Mouse (Mus musculus) forebrain, embryonic 16.5 days (tissue): ENCODE measurements around the gene Poc1a. TPM values are rescaled to one million over a fixed set of nuclear protein-coding genes. Genes with fewer than 3 reads are reported as not detected.

Experiments used
- ATAC-seq: fragments of 200-750 bp; cut with Nextera tagmentation; 2 replicates; pipeline ENCODE4 v1.8.0; 2017; ENCODE audit warnings: mild to moderate bottlenecking, moderate library complexity
- H3K27ac ChIP-seq: fragments of 300-500 bp; sonication (generic); 2 replicates; pipeline ENCODE4 v1.5.1; 2014; ENCODE audit warnings: low read length, control low read depth
- H3K27me3 ChIP-seq: fragments of 300-500 bp; sonication (generic); replicated peaks from 2 replicates; pipeline ENCODE4 v1.6.1; 2014; ENCODE audit warnings: low read length; ENCODE audit not compliant: control insufficient read depth, insufficient read depth
- H3K36me3 ChIP-seq: fragments of 300-500 bp; sonication (generic); 2 replicates; pipeline ENCODE4 v1.6.1; 2014; ENCODE audit not compliant: control insufficient read depth, insufficient read depth
- H3K4me1 ChIP-seq: fragments of 300-500 bp; sonication (generic); replicated peaks from 2 replicates; pipeline ENCODE4 v1.6.1; 2014; ENCODE audit warnings: low read length; ENCODE audit not compliant: control insufficient read depth, insufficient read depth
- H3K4me2 ChIP-seq: fragments of 300-500 bp; sonication (generic); 2 replicates; pipeline ENCODE4 v1.6.1; 2014; ENCODE audit warnings: mild to moderate bottlenecking, low read length, control low read depth
- H3K4me3 ChIP-seq: fragments of 300-500 bp; sonication (generic); replicated peaks from 2 replicates; pipeline ENCODE4 v1.5.1; 2014; ENCODE audit warnings: mild to moderate bottlenecking, low read length, control low read depth
- H3K9ac ChIP-seq: fragments of 300-500 bp; sonication (generic); replicated peaks from 2 replicates; pipeline ENCODE4 v1.6.1; 2014; ENCODE audit warnings: low read depth, low read length, control low read depth
- H3K9me3 ChIP-seq: fragments of 300-500 bp; sonication (generic); 2 replicates; pipeline ENCODE4 v1.6.1; 2016; ENCODE audit warnings: low read length; ENCODE audit not compliant: control insufficient read depth
- WGBS: fragments of 180-500 bp; shearing (Covaris S2); extraction: QIAGEN DNeasy Blood & Tissue Kit; methylation state at CpG from one replicate; pipeline ENCODE4 v1.1.7; 2014; 5-methylcytosine and 5-hydroxymethylcytosine counted together
- polyA plus RNA-seq: library from polyadenylated mRNA; unstranded; fragments of >200 nt; fragmentation: Nextera tagmentation; extraction: Ambion mirVana; gene quantifications from 2 replicates; pipeline ENCODE4 v1.2.1, GENCODE M21; 2015

The Poc1a gene
- polyA plus RNA-seq, 1 experiment from 2014 or later: 11.6 TPM

GRCm38 (mm10) chr9:106261491-106261890 is 19.4 kb upstream of the Poc1a start:
- no peak overlapping the region for H3K27ac ChIP-seq
- no peaks in the 10 kb centered on the region for H3K9me3 ChIP-seq
- H3K36me3 ChIP-seq: no peaks in the 10 kb centered on the region
- no peak overlapping the region for H3K9ac ChIP-seq
- H3K4me2 ChIP-seq: no peak overlapping the region
- WGBS: 90% methylated on average over 3 of the region's 3 CpGs
- no peak for ATAC-seq
- H3K27me3 ChIP-seq: no peaks in the 10 kb centered on the region
- no peaks in the 10 kb centered on the region for H3K4me1 ChIP-seq
- H3K4me3 ChIP-seq: no peak overlapping the region

GRCm38 (mm10) chr9:106262075-106262474 is 18.8 kb upstream of the Poc1a start:
- Histone ChIP-seq H3K27ac (no peak overlapping the region), H3K27me3 (no peaks in the 10 kb centered on the region), H3K4me1 (no peaks in the 10 kb centered on the region), H3K4me3 (no peak overlapping the region), H3K36me3 (no peaks in the 10 kb centered on the region), H3K9ac (no peak overlapping the region), H3K4me2 (no peak overlapping the region), H3K9me3 (no peaks in the 10 kb centered on the region)
- 88% methylated on average over 3 of the region's 3 CpGs for WGBS
- no peak for ATAC-seq

GRCm38 (mm10) chr9:106263381-106263924 is 17.4 kb upstream of the Poc1a start:
- H3K27ac ChIP-seq: no peak overlapping the region
- H3K4me1 ChIP-seq: no peaks in the 10 kb centered on the region
- no peak overlapping the region for H3K4me3 ChIP-seq
- no peaks in the 10 kb centered on the region for H3K9me3 ChIP-seq
- H3K9ac ChIP-seq: no peak overlapping the region
- ATAC-seq: no peak
- 83% methylated on average over 9 of the region's 9 CpGs for WGBS
- H3K36me3 ChIP-seq: no peaks in the 10 kb centered on the region
- H3K27me3 ChIP-seq: no peaks in the 10 kb centered on the region
- no peak overlapping the region for H3K4me2 ChIP-seq

- WGBS: 86% methylated on average over 12 of the region's 12 CpGs
- H3K36me3 ChIP-seq: no peaks in the 10 kb centered on the region
- ATAC-seq: no peak
These were observed 15.3 kb upstream of the Poc1a start for GRCm38 (mm10) chr9:106265358-106266075.

GRCm38 (mm10) chr9:106266936-106267657 is 13.8 kb upstream of the Poc1a start:
- no peaks in the 10 kb centered on the region for H3K36me3 ChIP-seq

More at GRCm38 (mm10) chr9:106265358-106266075, 15.3 kb upstream of the Poc1a start:
- Histone ChIP-seq H3K27ac (no peak overlapping the region), H3K4me1 (peaks cover 10% of the 10 kb centered on the region), H3K4me3 (no peak overlapping the region), H3K27me3 (no peaks in the 10 kb centered on the region), H3K9me3 (no peaks in the 10 kb centered on the region), H3K9ac (no peak overlapping the region), H3K4me2 (no peak overlapping the region)

GRCm38 (mm10) chr9:106268421-106268820 is 12.4 kb upstream of the Poc1a start:
- H3K36me3 ChIP-seq: no peaks in the 10 kb centered on the region
- no peaks in the 10 kb centered on the region for H3K27me3 ChIP-seq
- no peak overlapping the region for H3K27ac ChIP-seq
- no peak overlapping the region for H3K4me2 ChIP-seq
- no peak for ATAC-seq
- H3K4me1 ChIP-seq: peaks cover 10% of the 10 kb centered on the region
- no peak overlapping the region for H3K9ac ChIP-seq
- no peak overlapping the region for H3K4me3 ChIP-seq
- H3K9me3 ChIP-seq: no peaks in the 10 kb centered on the region
- WGBS: 45% methylated on average over 4 of the region's 4 CpGs

More at GRCm38 (mm10) chr9:106266936-106267657, 13.8 kb upstream of the Poc1a start:
- ATAC-seq: no peak
- no peak overlapping the region for H3K9ac ChIP-seq
- H3K27ac ChIP-seq: no peak overlapping the region
- H3K4me3 ChIP-seq: no peak overlapping the region
- peaks cover 10% of the 10 kb centered on the region for H3K4me1 ChIP-seq
- no peaks in the 10 kb centered on the region for H3K9me3 ChIP-seq
- 53% methylated on average over 2 of the region's 2 CpGs for WGBS
- H3K4me2 ChIP-seq: no peak overlapping the region
- no peaks in the 10 kb centered on the region for H3K27me3 ChIP-seq

- no peak overlapping the region for H3K4me3 ChIP-seq
- no peaks in the 10 kb centered on the region for H3K27me3 ChIP-seq
- H3K27ac ChIP-seq: 0 out of 2 replicates have a peak overlapping the region, but pooled peaks have one; percentile 10
- H3K9ac ChIP-seq: no peak overlapping the region
- no peak overlapping the region for H3K4me2 ChIP-seq
- H3K36me3 ChIP-seq: no peaks in the 10 kb centered on the region
- no peak for ATAC-seq
- H3K9me3 ChIP-seq: no peaks in the 10 kb centered on the region
- peaks cover 10% of the 10 kb centered on the region for H3K4me1 ChIP-seq
- 66% methylated on average over 9 of the region's 9 CpGs for WGBS
These were observed 11.6 kb upstream of the Poc1a start for GRCm38 (mm10) chr9:106269076-106269788.

- peak; percentile 83 for ATAC-seq
- Histone ChIP-seq H3K27me3 (no peaks in the 10 kb centered on the region), H3K4me2 (no peak overlapping the region), H3K4me3 (no peak overlapping the region), H3K27ac (0 out of 2 replicates have a peak overlapping the region, but pooled peaks have one; percentile 52), H3K4me1 (peaks cover 10% of the 10 kb centered on the region), H3K36me3 (no peaks in the 10 kb centered on the region), H3K9me3 (no peaks in the 10 kb centered on the region), H3K9ac (no peak overlapping the region)
- WGBS: 10% methylated on average over 2 of the region's 2 CpGs
These were observed 11.0 kb upstream of the Poc1a start for GRCm38 (mm10) chr9:106269879-106270278.

- Histone ChIP-seq H3K27me3 (no peaks in the 10 kb centered on the region), H3K4me1 (peaks cover 10% of the 10 kb centered on the region), H3K9ac (no peak overlapping the region), H3K4me3 (no peak overlapping the region), H3K9me3 (no peaks in the 10 kb centered on the region), H3K36me3 (no peaks in the 10 kb centered on the region), H3K27ac (no peak overlapping the region), H3K4me2 (no peak overlapping the region)
- 84% methylated on average over 4 of the region's 4 CpGs for WGBS
- ATAC-seq: no peak
These were observed 10.2 kb upstream of the Poc1a start for GRCm38 (mm10) chr9:106270656-106271055.
